Mouse (Mus musculus) frontal cortex, postnatal 14 days (tissue): ENCODE results near the gene Xpo1.
"Not testable (repeated sequence)": the region's sequence is repeated elsewhere in the genome, so short reads cannot be mapped to it uniquely, and the experiment has no call there.

ENCODE experiments used
- DNase-seq, 2 experiments: peaks; one replicate each; pipeline ENCODE4 v3.0.0; 2022; ENCODE audit warnings: low spot score in 2 of 2

Xpo1 gene

GRCm38 (mm10) chr11:23298301-23298700 lies 42.5 kb downstream of the Xpo1 start:
- no peak for DNase-seq

GRCm38 (mm10) chr11:23299910-23300309 lies 44.1 kb downstream of the Xpo1 start:
- no peak for DNase-seq

GRCm38 (mm10) chr11:23303126-23303525 lies 47.3 kb downstream of the Xpo1 start:
- DNase-seq: no peak

- DNase-seq: not testable (repeated sequence)
Measured at GRCm38 (mm10) chr11:23305101-23305672, 49.3 kb downstream of the Xpo1 start.

GRCm38 (mm10) chr11:23305673-23306608 lies 50.1 kb downstream of the Xpo1 start:
- DNase-seq: peak; percentile 89 to 91

GRCm38 (mm10) chr11:23306764-23307565 lies 51.1 kb downstream of the Xpo1 start, which contains the start of gene Usp34:
TSS of gene Usp34 (plus strand) at chr11:23306895.
- DNase-seq: peak; percentile 27 to 41

GRCm38 (mm10) chr11:23307566-23307920 lies 51.7 kb downstream of the Xpo1 start:
- DNase-seq: no peak

- no peak for DNase-seq
Measured at GRCm38 (mm10) chr11:23313496-23313895, 57.7 kb downstream of the Xpo1 start.

- no peak for DNase-seq
Measured at GRCm38 (mm10) chr11:23329413-23329812, 73.6 kb downstream of the Xpo1 start.

GRCm38 (mm10) chr11:23332136-23332535 lies 76.3 kb downstream of the Xpo1 start:
- no peak for DNase-seq

- DNase-seq: no peak
Measured at GRCm38 (mm10) chr11:23335160-23335559, 79.3 kb downstream of the Xpo1 start.
